Mouse (Mus musculus) midbrain, embryonic 11.5 days (tissue): ENCODE measurements around the gene Hes5. TPM values are rescaled to one million over a fixed set of nuclear protein-coding genes. Genes with fewer than 3 reads are reported as not detected.
A peak's percentile ranks its signal among the peaks of the same experiment; 100 is the strongest.

Experiments used
- ATAC-seq: fragments of 200-750 bp; cut with Nextera tagmentation; 2 replicates; pipeline ENCODE4 v1.8.0; 2017; ENCODE audit warnings: moderate TSS enrichment, moderate library complexity; ENCODE audit not compliant: low FRiP score
- DNase-seq: peaks from one replicate; pipeline ENCODE4 v3.0.0; 2015; ENCODE audit warnings: low spot score; ENCODE audit errors: missing footprints
- H3K27ac ChIP-seq: fragments of 300-500 bp; sonication (generic); 2 replicates; pipeline ENCODE4 v1.5.1; 2014; ENCODE audit warnings: low read depth, low read length
- H3K27me3 ChIP-seq: fragments of 300-500 bp; sonication (generic); 2 replicates; pipeline ENCODE4 v1.6.1; 2014; ENCODE audit warnings: mild to moderate bottlenecking, low read length, moderate library complexity, mixed read lengths; ENCODE audit not compliant: control insufficient read depth, insufficient read depth
- H3K36me3 ChIP-seq: fragments of 300-500 bp; sonication (generic); 2 replicates; pipeline ENCODE4 v1.6.1; 2014; ENCODE audit warnings: mild to moderate bottlenecking, low read length, moderate library complexity, mixed read lengths; ENCODE audit not compliant: control insufficient read depth, insufficient read depth
- H3K4me1 ChIP-seq: fragments of 300-500 bp; sonication (generic); 2 replicates; pipeline ENCODE4 v1.6.1; 2014; ENCODE audit warnings: low read length; ENCODE audit not compliant: control insufficient read depth, insufficient read depth
- H3K4me2 ChIP-seq: fragments of 300-500 bp; sonication (generic); 2 replicates; pipeline ENCODE4 v1.6.1; 2014; ENCODE audit warnings: mild to moderate bottlenecking, moderate library complexity
- H3K4me3 ChIP-seq: fragments of 300-500 bp; sonication (generic); 2 replicates; pipeline ENCODE4 v1.5.1; 2014; ENCODE audit warnings: low read depth, low read length
- H3K9ac ChIP-seq: fragments of 300-500 bp; sonication (generic); 2 replicates; pipeline ENCODE4 v1.6.1; 2014; ENCODE audit warnings: low read length
- H3K9me3 ChIP-seq: fragments of 300-500 bp; sonication (generic); 2 replicates; pipeline ENCODE4 v1.6.1; 2016; ENCODE audit warnings: low read length; ENCODE audit not compliant: control insufficient read depth
- WGBS: fragments of 180-500 bp; shearing (Covaris S2); extraction: QIAGEN DNeasy Blood & Tissue Kit; methylation state at CpG from one replicate; pipeline ENCODE4 v1.1.7; 2014; 5-methylcytosine and 5-hydroxymethylcytosine counted together
- polyA plus RNA-seq: library from polyadenylated mRNA; unstranded; fragments of >200 nt; fragmentation: Nextera tagmentation; extraction: Ambion mirVana; gene quantifications from 2 replicates; pipeline ENCODE4 v1.2.1, GENCODE M21; 2014

The Hes5 gene
- polyA plus RNA-seq, 1 experiment from 2014 or later = 535 TPM

DNA sequence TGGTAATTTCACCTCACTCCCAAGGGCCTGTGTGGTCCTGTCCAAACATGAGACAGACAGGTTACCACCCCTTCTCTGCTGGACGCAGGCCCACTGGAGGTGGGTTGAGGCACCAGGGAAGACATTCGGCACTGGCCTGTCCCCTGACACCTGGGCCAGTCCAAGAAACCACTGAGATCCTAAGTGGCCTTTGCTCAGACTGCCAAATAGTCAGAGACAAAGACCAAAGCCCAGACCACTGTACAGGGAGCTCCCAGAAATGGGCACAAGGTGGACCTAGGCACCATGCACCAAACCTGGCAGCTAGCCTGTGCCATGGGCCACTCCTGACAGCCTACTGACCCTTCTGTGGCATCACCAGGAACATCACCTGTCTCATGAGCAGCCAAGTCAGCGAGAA is 48.5 kb downstream of the Hes5 start:
- H3K4me3 ChIP-seq = no peak overlapping the region
- WGBS = 90% methylated on average over 3 of the region's 3 CpGs

GRCm38 (mm10) chr4:155010870-155011269 is 50.1 kb downstream of the Hes5 start:
- no peaks in the 10 kb centered on the region for H3K9me3 ChIP-seq
- H3K36me3 ChIP-seq = no peaks in the 10 kb centered on the region
- 82% methylated on average over 5 of the region's 5 CpGs for WGBS
- H3K27ac ChIP-seq = no peak overlapping the region
- DNase-seq (peak; percentile 56), ATAC-seq (no peak)
- H3K4me3 ChIP-seq = no peak overlapping the region
- H3K27me3 ChIP-seq = no peaks in the 10 kb centered on the region
- H3K4me1 ChIP-seq = peaks cover 7% of the 10 kb centered on the region
- no peak overlapping the region for H3K9ac ChIP-seq
- no peak overlapping the region for H3K4me2 ChIP-seq

More for the DNA sequence above, 48.5 kb downstream of the Hes5 start:
- DNase-seq = peak; percentile 47
- H3K4me1 ChIP-seq = peaks cover 7% of the 10 kb centered on the region
- no peak for ATAC-seq
- no peak overlapping the region for H3K4me2 ChIP-seq
- H3K9me3 ChIP-seq = no peaks in the 10 kb centered on the region
- H3K27ac ChIP-seq = no peak overlapping the region
- no peaks in the 10 kb centered on the region for H3K27me3 ChIP-seq
- H3K36me3 ChIP-seq = no peaks in the 10 kb centered on the region
- H3K9ac ChIP-seq = no peak overlapping the region

DNA sequence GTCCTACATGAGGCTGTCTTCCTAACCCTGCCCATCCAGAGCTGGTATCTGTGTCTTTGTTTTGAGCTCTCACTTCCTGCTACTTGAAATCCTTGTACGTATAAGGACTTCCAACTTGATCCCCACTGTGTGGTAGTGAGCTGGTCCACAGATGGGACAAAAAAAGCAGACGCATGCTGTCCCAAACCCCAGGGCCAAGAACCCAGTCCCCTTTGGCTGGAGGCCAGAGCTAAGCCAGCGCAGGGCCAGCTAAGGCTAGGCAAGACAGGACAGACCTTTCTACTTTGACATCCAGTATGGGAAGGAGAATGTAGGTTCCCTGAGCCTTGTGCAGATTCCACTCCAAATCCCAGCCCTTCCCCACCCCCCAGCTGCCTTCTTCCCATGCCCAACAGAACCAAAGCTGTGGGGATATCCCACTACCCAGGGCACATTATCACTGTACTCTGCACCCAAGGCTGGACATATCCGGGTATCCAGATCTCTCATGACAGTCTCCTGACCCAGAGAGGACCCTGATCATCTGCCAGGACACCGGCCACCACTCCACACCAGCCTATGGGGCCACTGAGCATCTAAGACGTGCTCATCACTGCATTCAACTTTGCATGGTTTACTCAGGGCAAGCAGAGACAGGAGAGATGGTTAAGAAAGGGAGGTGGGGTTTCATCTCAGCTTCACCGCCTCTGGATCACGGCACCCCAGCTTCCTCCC is 50.7 kb downstream of the Hes5 start:
- no peak overlapping the region for H3K4me2 ChIP-seq
- H3K9me3 ChIP-seq = no peaks in the 10 kb centered on the region
- peaks cover 7% of the 10 kb centered on the region for H3K4me1 ChIP-seq
- DNase-seq (peak; percentile 60), ATAC-seq (no peak)
- H3K36me3 ChIP-seq = no peaks in the 10 kb centered on the region
- H3K4me3 ChIP-seq = no peak overlapping the region
- no peaks in the 10 kb centered on the region; the same call in 1 of the 2 replicates for H3K27me3 ChIP-seq
- 84% methylated on average over 8 of the region's 8 CpGs for WGBS
- no peak overlapping the region for H3K9ac ChIP-seq
- H3K27ac ChIP-seq = no peak overlapping the region

Other genes with a start within 250 kb of the Hes5 start
- 0.25 and 0.31 TPM in 2 replicates for gene Ttc34, start 123.5 kb upstream of the Hes5 start, polyA plus RNA-seq
- gene Mmel1, start 91.3 kb upstream of the Hes5 start, polyA plus RNA-seq = 0.29 and 0.56 TPM in 2 replicates
- 39.6 and 41.8 TPM in 2 replicates for gene Fam213b, start 61.8 kb upstream of the Hes5 start, polyA plus RNA-seq
- gene Tnfrsf14, start 32.4 kb upstream of the Hes5 start, polyA plus RNA-seq = 0.93 and 1.2 TPM in 2 replicates
- gene Pank4, start 3.2 kb downstream of the Hes5 start, polyA plus RNA-seq = 37.0 and 40.4 TPM in 2 replicates
- 0.81 and 0.85 TPM in 2 replicates for gene Plch2, start 95.9 kb downstream of the Hes5 start, polyA plus RNA-seq
- 8.2 and 9.7 TPM in 2 replicates for gene Pex10, start 106.1 kb downstream of the Hes5 start, polyA plus RNA-seq
- 152 and 162 TPM in 2 replicates for gene Rer1, start 125.5 kb downstream of the Hes5 start, polyA plus RNA-seq
- 4.1 and 5.1 TPM in 2 replicates for gene Morn1, start 125.7 kb downstream of the Hes5 start, polyA plus RNA-seq